Mouse (Mus musculus): ENCODE results near the gene Ctdsp2. TPM values are rescaled to one million over a fixed set of nuclear protein-coding genes. Genes with fewer than 3 reads are reported as not detected.

Gene Ctdsp2
- total and polyA plus RNA-seq, 3 experiments: 8.9 to 21.9 (median 20.2) TPM

DNA sequence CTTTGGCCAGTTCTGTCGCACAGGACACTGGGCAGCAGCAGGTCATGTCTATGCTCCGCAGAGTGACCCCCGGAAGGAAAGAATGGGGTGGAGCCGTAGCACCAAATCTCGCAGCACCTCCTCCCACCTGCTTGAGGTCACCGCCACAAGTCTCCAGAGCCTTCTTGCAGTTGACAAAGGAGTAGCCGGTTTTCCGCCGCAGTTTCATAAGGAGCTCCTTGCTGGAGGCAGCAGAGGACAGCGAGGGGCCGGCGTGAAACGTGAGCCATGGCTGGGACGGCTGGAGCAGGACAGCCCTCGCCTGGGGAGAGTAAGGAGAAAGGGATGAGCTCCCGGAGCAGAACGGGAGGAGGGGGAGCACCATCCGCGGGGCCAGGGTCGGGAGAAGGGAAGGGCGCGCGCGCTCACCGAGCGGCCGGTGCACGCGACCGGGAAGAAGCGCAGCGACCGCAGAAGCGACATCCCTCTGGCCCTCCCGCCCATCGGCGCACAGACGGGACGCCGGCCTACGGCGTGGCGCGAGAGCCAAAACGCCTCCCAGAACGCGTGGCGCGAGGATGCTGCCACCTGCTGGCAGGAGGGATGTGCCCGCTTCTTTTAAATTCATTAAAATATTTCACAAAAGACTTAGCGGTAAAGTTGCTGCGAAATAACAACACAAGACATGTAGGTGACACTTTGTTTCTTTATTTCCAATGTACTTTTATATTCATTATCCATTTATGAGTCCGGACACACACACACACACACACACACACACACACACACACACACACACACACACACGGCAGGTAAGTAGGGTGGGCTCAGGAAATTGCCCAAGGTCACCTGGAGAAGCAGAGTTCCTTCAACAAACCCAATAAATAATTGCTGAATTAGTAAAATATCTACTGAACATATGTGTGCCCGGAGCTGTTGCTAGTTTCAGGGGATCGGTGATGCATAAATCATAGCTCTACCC lies 52.1 kb downstream of the Ctdsp2 start, which contains the start of gene Tsfm (continued):
- TF ChIP-seq UBTF (IDR thresholded peaks at IDR 0.05; ENCODE audit: low read depth, low read length) (no peak), RCOR1 (conservative IDR thresholded peaks at IDR 0.05; ENCODE audit: low read depth, low read length) (no peak), NRF1 (IDR thresholded peaks at IDR 0.05; ENCODE audit: low read depth, low read length) (peak; percentile 59), MXI1 (IDR thresholded peaks at IDR 0.05; ENCODE audit: low read depth, low read length) (peak; percentile 92), RAD21 (IDR thresholded peaks at IDR 0.05; ENCODE audit: low read depth, low read length) (peak; percentile 61), ETS1 (conservative IDR thresholded peaks at IDR 0.05; ENCODE audit: low read depth, low read length) (peak; percentile 33; the same call in 1 of the 2 replicates), HCFC1 (IDR thresholded peaks at IDR 0.05; ENCODE audit: low read depth, low read length) (peak; percentile 85), MEF2A (IDR thresholded peaks at IDR 0.05; ENCODE audit: borderline replicate concordance, low read depth, low read length) (peak; percentile 75; the same call in 1 of the 2 replicates), CHD1 (IDR thresholded peaks at IDR 0.05; ENCODE audit: low read depth, low read length) (no peak), JUN (IDR thresholded peaks at IDR 0.05; ENCODE audit: insufficient read depth, low read depth, low read length) (no peak; the same call in 1 of the 2 replicates), TCF12 (IDR thresholded peaks at IDR 0.05; ENCODE audit: low read depth, low read length) (peak; percentile 82), ELF1 (IDR thresholded peaks at IDR 0.05; ENCODE audit: low read depth, low read length) (peak; percentile 79), MYC (IDR thresholded peaks at IDR 0.05; ENCODE audit: low read depth, low read length) (peak; percentile 98), BHLHE40 (IDR thresholded peaks at IDR 0.05; ENCODE audit: low read depth, low read length) (peak; percentile 89), PAX5 (IDR thresholded peaks at IDR 0.05; ENCODE audit: low read length) (no peak), CTCF (conservative IDR thresholded peaks at IDR 0.05 in 1 of 2, IDR thresholded peaks at IDR 0.05 in 1 of 2; ENCODE audit: low read depth in 2 of 2, low read length in 2 of 2) (peak; percentile 60 to 92), MAX (IDR thresholded peaks at IDR 0.05; ENCODE audit: low read length) (peak; percentile 95)

DNA sequence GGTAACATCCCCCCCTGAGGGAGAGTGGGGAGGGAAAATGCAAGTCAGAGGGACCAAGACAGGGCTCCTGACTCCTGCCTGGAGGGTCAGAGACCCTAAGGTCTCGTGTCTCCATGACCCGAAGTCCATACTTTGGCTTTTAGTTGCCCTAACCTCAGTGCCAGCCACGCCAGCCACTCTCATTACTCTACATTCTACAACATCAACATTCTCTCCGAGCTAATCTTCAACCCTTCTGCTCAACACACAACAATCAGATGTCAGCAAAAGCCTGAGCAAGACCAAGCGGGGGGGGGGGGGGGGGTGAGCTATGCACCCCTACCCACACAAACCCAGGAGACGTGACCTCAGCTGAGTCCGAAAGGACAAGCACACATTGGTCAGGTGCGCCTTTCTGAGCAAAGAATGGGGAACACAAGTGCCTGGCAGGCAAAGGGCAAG lies 54.8 kb downstream of the Ctdsp2 start:
- in situ Hi-C loops (cut with MboI; ENCODE audit: low pct_ligation_motif_present, low pct_unique_long_range_greater_than_20kb, low sequenced_read_pairs): no loop called here
- Histone ChIP-seq H3K4me3 (replicated peaks in 1 of 3; ENCODE audit: low read depth in 2 of 3, low read length in 2 of 3, poor library complexity in 1 of 3) (no peak overlapping the region), H3K4me2 (ENCODE audit: insufficient read depth, low read depth, poor library complexity, severe bottlenecking) (no peak overlapping the region), H3K9ac (ENCODE audit: insufficient read depth, low read depth) (no peak overlapping the region), H3K36me3 (replicated peaks in 1 of 2; ENCODE audit: control insufficient read depth in 1 of 2, insufficient read depth in 1 of 2, low read length in 1 of 2) (peaks cover 10 to 35% of the 10 kb centered on the region in 2 experiments), H3K79me2 (replicated peaks; ENCODE audit: control insufficient read depth, extremely low read depth, insufficient read depth, poor library complexity, severe bottlenecking) (peaks cover 2% of the 10 kb centered on the region; the same call in 1 of the 2 replicates), H3K27ac (ENCODE audit: insufficient read depth, low read depth) (no peak overlapping the region), H3K9me3 (replicated peaks; ENCODE audit: low read length) (no peaks in the 10 kb centered on the region), H3K27me3 (replicated peaks) (no peaks in the 10 kb centered on the region), H3K4me1 (ENCODE audit: control insufficient read depth in 1 of 2, insufficient read depth in 2 of 2) (peaks cover 4 to 16% of the 10 kb centered on the region in 2 experiments)
- dilution Hi-C loops (cut with MboI; ENCODE audit: extremely low pct_ligation_motif_present, extremely low pct_unique_long_range_greater_than_20kb, low sequenced_read_pairs): no loop called here
- no peak for TF ChIP-seq HCFC1 (IDR thresholded peaks at IDR 0.05; ENCODE audit: low read depth, low read length)
- TF ChIP-seq MAX (IDR thresholded peaks at IDR 0.05; ENCODE audit: low read length): no peak
- TF ChIP-seq EP300 (IDR thresholded peaks at IDR 0.05; ENCODE audit: low read length): no peak
- no peak for TF ChIP-seq SIN3A (IDR thresholded peaks at IDR 0.05; ENCODE audit: low read length)
- TF ChIP-seq E2F4 (IDR thresholded peaks at IDR 0.05; ENCODE audit: insufficient replicate concordance, low read depth, low read length): no peak
- no peak for TF ChIP-seq RCOR1 (conservative IDR thresholded peaks at IDR 0.05; ENCODE audit: low read depth, low read length)
- TF ChIP-seq NRF1 (IDR thresholded peaks at IDR 0.05; ENCODE audit: low read depth, low read length): no peak
- TF ChIP-seq UBTF (IDR thresholded peaks at IDR 0.05; ENCODE audit: low read depth, low read length): no peak
- TF ChIP-seq MEF2A (IDR thresholded peaks at IDR 0.05; ENCODE audit: borderline replicate concordance, low read depth, low read length): no peak
- no peak for TF ChIP-seq RAD21 (IDR thresholded peaks at IDR 0.05; ENCODE audit: low read depth, low read length)
- DNase-seq (ENCODE audit: extremely low read depth): no peak
